Mouse (Mus musculus) embryonic facial prominence, embryonic 10.5 days (tissue): ENCODE data around the gene Catip. TPM values are rescaled to one million over a fixed set of nuclear protein-coding genes. Genes with fewer than 3 reads are reported as not detected.
"Not testable (repeated sequence)": the region's sequence is repeated elsewhere in the genome, so short reads cannot be mapped to it uniquely, and the experiment has no call there.

Experiments
- DNase-seq: peaks from one replicate; pipeline ENCODE4 v3.0.0-alpha.2; 2017; ENCODE audit warnings: low spot score
- H3K27ac ChIP-seq: fragments of 300-500 bp; sonication (generic); replicated peaks from 2 replicates; pipeline ENCODE4 v1.5.1; 2016; ENCODE audit warnings: mild to moderate bottlenecking
- H3K27me3 ChIP-seq: fragments of 300-500 bp; sonication (generic); replicated peaks from 2 replicates; pipeline ENCODE4 v1.6.1; 2016; ENCODE audit warnings: low read depth, mild to moderate bottlenecking; ENCODE audit not compliant: poor library complexity, severe bottlenecking
- H3K36me3 ChIP-seq: fragments of 300-500 bp; sonication (generic); replicated peaks from 2 replicates; pipeline ENCODE4 v1.6.1; 2016; ENCODE audit warnings: mild to moderate bottlenecking, moderate library complexity
- H3K4me1 ChIP-seq: fragments of 300-500 bp; sonication (generic); 2 replicates; pipeline ENCODE4 v1.6.1; 2016
- H3K4me3 ChIP-seq: fragments of 300-500 bp; sonication (generic); 2 replicates; pipeline ENCODE4 v1.5.1; 2016; ENCODE audit warnings: mild to moderate bottlenecking, moderate library complexity
- H3K9me3 ChIP-seq: fragments of 300-500 bp; sonication (generic); 2 replicates; pipeline ENCODE4 v1.6.1; 2016; ENCODE audit warnings: mild to moderate bottlenecking
- WGBS: fragments of 180-500 bp; shearing (Covaris S2); methylation state at CpG from one replicate; pipeline ENCODE4 v1.1.7; 2016; 5-methylcytosine and 5-hydroxymethylcytosine counted together
- polyA plus RNA-seq: library from polyadenylated mRNA; unstranded; fragments of >200 nt; fragmentation: Nextera tagmentation; extraction: Ambion mirVana; gene quantifications from 2 replicates; pipeline ENCODE4 v1.2.1, GENCODE M21; 2016

Gene Catip
- polyA plus RNA-seq, result 0.22 and 0.28 TPM in 2 replicates

GRCm38 (mm10) chr1:74361812-74362211, at the start of gene Catip:
Catip (plus strand) TSS chr1:74362108.
- no peaks in the 10 kb centered on the region for H3K9me3 ChIP-seq
- peak; percentile 66 for DNase-seq
- no peak within 1 kb of the TSS for H3K4me3 ChIP-seq
- WGBS, result 1% methylated on average over 2 of the region's 2 CpGs
- H3K4me1 ChIP-seq, result peaks cover 14% of the 10 kb centered on the region
- H3K27ac ChIP-seq, result no peak within 1 kb of the TSS
- peaks cover 10% of the 10 kb centered on the region; the same call in 1 of the 2 replicates for H3K27me3 ChIP-seq
- H3K36me3 ChIP-seq, result no peaks in the 10 kb centered on the region

DNA sequence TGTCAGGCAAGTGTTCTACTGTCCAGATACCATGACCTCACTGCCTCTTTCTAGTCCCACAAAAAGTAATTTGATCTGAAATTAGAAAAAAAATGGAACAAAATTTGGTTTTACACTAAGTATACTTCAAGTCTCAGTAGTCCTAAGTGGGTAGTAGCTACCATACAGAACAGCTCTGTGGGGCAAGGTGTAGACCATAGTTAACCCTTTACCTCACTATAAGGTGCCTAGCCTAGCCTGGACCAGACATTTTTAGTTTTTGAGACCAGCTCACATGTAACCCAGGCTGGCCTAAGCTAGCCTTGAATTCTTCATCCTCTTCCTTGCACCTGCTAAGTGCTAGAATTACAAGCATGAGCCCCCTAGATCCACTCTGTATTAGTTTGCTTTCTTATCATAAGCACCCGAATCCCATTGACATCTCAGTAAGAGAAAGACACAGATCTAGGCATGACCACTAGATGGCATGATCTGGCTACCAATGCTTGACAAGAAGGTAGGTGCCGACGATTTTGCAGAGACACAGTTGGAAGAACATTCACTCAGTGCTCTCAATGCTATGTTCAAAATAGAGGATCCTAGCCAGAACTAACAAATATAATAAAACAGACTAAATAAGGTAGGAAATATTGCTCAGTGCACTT, 48.7 kb upstream of the Catip start:
- Histone ChIP-seq H3K36me3 (no peaks in the 10 kb centered on the region), H3K4me3 (no peak overlapping the region), H3K4me1 (peaks cover 19% of the 10 kb centered on the region), H3K27me3 (no peaks in the 10 kb centered on the region), H3K9me3 (no peaks in the 10 kb centered on the region), H3K27ac (no peak overlapping the region)
- peak; percentile 57 for DNase-seq
- 9% methylated on average over 3 of the region's 3 CpGs for WGBS

- Histone ChIP-seq H3K36me3 (no peaks in the 10 kb centered on the region), H3K27me3 (no peaks in the 10 kb centered on the region), H3K4me3 (no peak overlapping the region), H3K4me1 (peaks cover 8% of the 10 kb centered on the region), H3K9me3 (no peaks in the 10 kb centered on the region), H3K27ac (no peak overlapping the region)
- WGBS, result 90% methylated on average over 3 of the region's 3 CpGs
- no peak for DNase-seq
Measured at GRCm38 (mm10) chr1:74314796-74315195, 47.1 kb upstream of the Catip start.

DNA sequence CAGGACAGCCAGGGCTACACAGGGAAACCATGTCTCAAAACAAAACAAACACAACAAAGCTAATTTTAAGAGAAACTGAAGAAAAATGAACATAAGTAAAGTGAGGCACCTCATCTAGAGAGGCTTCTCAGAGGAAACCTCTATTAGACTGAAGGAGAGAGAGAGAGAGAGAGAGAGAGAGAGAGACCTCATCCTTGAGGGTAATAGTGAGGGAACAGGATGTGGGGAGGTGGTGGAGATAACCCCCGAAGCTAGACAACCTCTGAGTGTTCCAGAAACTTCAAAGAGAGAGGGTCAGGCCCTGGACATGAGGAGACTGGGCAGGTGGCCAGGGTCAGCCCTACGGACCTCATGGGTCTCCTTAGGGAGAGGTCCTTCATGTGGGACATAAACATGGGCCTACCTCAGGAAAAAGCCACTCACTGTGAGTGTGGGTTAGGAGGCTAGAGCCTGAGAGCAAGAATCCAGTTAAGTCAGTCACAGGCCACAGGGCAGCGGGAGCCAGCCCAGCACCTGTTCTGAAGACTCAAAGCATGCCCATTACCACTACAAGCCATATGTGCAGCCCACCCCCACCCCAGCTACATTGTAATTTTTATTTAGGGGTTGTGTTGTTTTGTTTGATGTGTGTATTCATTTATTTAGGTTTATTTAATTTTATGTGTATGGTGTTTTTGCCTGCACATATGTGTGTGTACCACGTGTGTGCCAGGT, 45.6 kb upstream of the Catip start:
- H3K27ac ChIP-seq, result no peak overlapping the region
- WGBS, result 80% methylated on average over 4 of the region's 4 CpGs
- H3K4me1 ChIP-seq, result 0 out of 2 replicates have a peak, but pooled peaks cover 5% of the 10 kb centered on the region
- no peaks in the 10 kb centered on the region for H3K27me3 ChIP-seq
- H3K9me3 ChIP-seq, result no peaks in the 10 kb centered on the region
- no peak for DNase-seq
- H3K4me3 ChIP-seq, result no peak overlapping the region
- H3K36me3 ChIP-seq, result no peaks in the 10 kb centered on the region

DNA sequence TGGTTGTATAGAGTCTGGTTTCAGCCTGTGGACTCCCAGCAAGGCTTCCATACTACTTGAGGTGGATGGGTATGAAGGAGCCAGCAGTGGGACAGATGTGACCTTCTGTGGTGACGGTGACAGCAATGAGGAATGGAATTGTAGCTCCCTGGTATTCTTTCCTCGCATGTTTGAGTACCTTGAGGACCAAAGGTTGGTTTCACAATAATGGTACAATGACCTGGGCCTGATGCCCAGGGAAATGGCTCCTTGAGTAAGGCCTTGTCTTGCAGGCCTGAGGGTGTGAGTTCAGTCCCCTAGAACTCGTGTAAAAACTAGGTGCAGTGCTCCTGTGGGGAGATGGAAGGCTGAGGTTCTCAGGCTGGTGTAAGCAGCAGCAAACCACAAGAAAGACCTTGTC, 43.2 kb upstream of the Catip start:
- no peak overlapping the region for H3K27ac ChIP-seq
- DNase-seq, result no peak
- WGBS, result 87% methylated on average over 3 of the region's 3 CpGs
- H3K4me1 ChIP-seq, result 0 out of 2 replicates have a peak, but pooled peaks cover 5% of the 10 kb centered on the region
- H3K36me3 ChIP-seq, result no peaks in the 10 kb centered on the region
- no peaks in the 10 kb centered on the region for H3K9me3 ChIP-seq
- H3K27me3 ChIP-seq, result no peaks in the 10 kb centered on the region
- no peak overlapping the region for H3K4me3 ChIP-seq

DNA sequence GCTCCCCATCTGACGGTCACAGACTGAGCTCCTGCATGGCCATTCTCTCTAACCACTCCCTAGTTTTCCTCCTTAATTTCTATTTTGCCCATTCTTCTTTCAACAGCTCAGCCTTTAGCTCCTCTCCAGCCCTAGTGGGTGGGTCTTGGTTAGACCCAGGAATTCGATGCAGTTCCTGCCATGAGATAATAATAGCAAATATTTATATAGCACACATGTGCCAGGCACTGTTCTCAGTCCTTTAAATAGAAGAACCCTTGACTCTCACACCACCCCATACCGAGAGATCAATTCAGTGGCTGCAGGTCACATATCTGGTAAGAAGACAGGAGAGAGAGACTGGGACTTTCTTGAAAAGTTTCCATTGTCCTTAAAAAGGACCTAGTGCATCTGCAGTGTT, 40.5 kb upstream of the Catip start:
- 85% methylated on average over 3 of the region's 3 CpGs for WGBS
- Histone ChIP-seq H3K27me3 (no peaks in the 10 kb centered on the region), H3K4me3 (no peak overlapping the region), H3K36me3 (no peaks in the 10 kb centered on the region), H3K27ac (no peak overlapping the region), H3K9me3 (no peaks in the 10 kb centered on the region), H3K4me1 (0 out of 2 replicates have a peak, but pooled peaks cover 5% of the 10 kb centered on the region)
- DNase-seq, result no peak

DNA sequence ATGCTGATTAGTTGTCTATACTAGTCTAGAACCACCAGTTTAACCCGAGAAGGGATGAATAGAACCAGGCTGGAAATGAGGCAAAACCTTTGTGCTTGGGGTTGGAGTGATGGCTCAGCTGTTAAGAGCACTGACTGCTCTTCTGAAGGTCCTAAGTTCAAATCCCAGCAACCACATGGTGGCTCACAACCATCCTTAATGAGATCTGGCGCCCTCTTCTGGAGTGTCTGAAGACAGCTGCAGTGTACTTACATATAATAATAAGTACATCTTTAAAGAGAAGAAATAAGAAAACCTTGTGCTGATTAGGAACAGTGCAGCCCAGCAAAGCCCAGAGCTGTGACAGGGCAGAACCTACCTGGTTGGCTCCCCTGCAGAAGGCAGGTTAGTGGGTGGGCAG, 35.0 kb upstream of the Catip start:
- H3K27me3 ChIP-seq, DNase-seq, H3K27ac ChIP-seq, H3K4me3 ChIP-seq, H3K36me3 ChIP-seq, H3K9me3 ChIP-seq: not testable (repeated sequence)
- WGBS, result 67% methylated on average over 2 of the region's 2 CpGs
- peaks cover 18% of the 10 kb centered on the region for H3K4me1 ChIP-seq

- peaks cover 43% of the 10 kb centered on the region for H3K4me1 ChIP-seq
- H3K27me3 ChIP-seq, result no peaks in the 10 kb centered on the region
- H3K27ac ChIP-seq, result no peak overlapping the region
- H3K36me3 ChIP-seq, result no peaks in the 10 kb centered on the region; the same call in 1 of the 2 replicates
- no peak overlapping the region for H3K4me3 ChIP-seq
- WGBS, result 86% methylated on average over 7 of the region's 7 CpGs
- no peaks in the 10 kb centered on the region for H3K9me3 ChIP-seq
- no peak for DNase-seq
Measured at GRCm38 (mm10) chr1:74329899-74330431, 31.9 kb upstream of the Catip start.

DNA sequence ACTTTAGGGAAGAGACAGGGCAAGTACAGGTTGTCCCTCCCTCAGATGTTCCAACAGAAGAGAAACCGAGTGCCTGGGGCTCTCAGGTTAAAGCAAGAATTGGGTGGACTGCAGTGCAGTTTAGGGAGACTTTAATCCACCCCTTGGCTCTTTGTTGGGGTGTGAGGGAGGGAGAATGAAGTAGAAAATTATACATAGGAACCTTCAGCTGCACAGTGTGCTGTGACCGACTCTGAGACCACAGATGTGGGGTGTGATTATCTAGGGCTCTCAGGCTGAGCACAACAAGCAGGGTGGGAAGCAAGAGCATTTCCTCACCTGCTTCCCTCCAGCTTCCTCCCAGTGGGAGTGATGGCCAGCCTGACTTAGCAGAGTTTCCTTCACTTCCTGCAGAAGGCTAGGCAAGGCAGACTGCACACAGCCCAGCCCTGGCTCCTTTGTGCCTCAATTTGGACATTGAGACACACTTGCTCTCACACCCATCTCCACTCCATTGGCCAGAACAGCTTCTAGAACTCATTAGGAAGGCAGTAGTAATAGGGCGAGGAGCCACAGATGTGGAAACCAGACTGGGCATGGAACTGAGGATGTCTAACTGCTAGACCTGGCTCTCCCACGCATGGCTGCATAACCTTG, 30.7 kb upstream of the Catip start:
- peaks cover 2% of the 10 kb centered on the region for H3K36me3 ChIP-seq
- no peak overlapping the region for H3K4me3 ChIP-seq
- H3K27me3 ChIP-seq, result no peaks in the 10 kb centered on the region
- no peak for DNase-seq
- H3K4me1 ChIP-seq, result peaks cover 49% of the 10 kb centered on the region
- H3K27ac ChIP-seq, result peak overlapping the region; percentile 57
- no peaks in the 10 kb centered on the region for H3K9me3 ChIP-seq
- 84% methylated on average over 4 of the region's 4 CpGs for WGBS

DNA sequence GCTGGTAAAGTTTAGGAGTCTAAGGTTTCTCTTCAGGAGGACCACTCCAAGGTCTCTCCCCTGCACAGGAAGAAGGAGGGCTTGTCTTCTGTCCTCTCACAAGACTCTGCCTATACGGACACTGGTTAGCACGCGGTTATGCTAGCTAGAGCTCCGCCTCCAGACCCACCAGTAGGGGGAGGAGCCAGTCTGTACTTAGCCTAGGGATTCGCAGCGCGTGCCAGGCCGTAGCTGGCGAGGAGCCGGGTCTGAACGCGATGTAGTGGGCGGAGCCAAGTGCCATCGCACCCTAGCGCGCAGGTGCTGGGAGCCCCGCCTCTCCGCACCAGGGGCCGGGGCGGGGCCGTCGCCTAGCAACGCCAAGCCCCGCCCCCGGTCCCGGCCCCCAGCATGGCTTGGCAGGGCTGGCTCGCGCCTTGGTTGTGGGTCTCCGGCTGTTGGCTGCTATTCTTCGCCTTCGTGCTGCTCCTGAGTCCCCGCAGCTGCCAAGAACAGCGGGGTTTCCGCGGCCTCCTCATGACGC, 29.6 kb upstream of the Catip start:
- Histone ChIP-seq H3K27ac (peak overlapping the region; percentile 86), H3K36me3 (peaks cover 8% of the 10 kb centered on the region), H3K4me1 (peaks cover 53% of the 10 kb centered on the region), H3K9me3 (no peaks in the 10 kb centered on the region), H3K4me3 (peak overlapping the region; percentile 66), H3K27me3 (no peaks in the 10 kb centered on the region)
- DNase-seq, result peak; percentile 97
- WGBS, result under 1% methylated on average over 36 of the region's 36 CpGs

DNA sequence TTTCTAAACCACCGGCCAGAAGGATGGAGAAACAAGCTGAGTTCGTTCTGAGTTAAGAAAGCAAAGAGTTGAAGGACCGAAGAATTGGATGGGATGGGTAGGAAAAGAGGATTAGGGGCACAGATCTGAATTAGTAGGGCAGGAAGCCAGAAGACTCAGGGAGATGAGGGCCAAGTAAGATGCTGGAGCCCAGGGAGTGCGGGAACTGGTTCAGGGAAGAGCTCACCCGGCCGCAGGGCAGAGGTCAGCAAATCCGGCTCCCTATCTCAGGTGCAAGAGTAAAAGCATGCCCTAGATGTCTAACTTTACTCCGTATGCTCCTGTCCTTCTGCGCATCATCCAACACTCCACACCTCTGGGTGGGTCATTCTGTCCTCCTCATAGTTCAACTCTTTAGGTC, 29.0 kb upstream of the Catip start:
- no peak for DNase-seq
- 3% methylated on average over 9 of the region's 9 CpGs for WGBS
- Histone ChIP-seq H3K9me3 (no peaks in the 10 kb centered on the region), H3K36me3 (peaks cover 8% of the 10 kb centered on the region), H3K4me3 (peak overlapping the region; percentile 66), H3K4me1 (peaks cover 56% of the 10 kb centered on the region), H3K27me3 (no peaks in the 10 kb centered on the region), H3K27ac (peak overlapping the region; percentile 86)

DNA sequence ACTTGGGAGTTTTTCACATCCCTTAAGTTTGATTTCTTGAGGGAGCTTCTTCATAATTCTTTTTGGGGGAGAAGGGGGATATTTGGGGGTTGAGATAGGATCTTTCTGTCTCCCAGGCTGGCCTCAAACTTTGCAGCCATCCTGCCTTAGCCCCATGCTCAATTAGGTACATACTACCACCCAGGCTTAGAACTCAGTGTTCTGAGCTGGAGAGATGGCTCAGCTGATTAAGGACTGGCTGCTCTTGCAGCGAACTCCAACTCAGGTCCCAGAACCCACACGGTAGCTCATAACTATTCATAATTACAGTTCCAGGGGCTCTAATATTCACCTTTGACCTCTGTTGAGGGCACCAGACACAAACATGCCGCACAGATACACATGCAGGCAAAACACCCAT, 27.3 kb upstream of the Catip start:
- no peak for DNase-seq
- Histone ChIP-seq H3K27ac (no peak overlapping the region), H3K4me3 (no peak overlapping the region), H3K36me3 (peaks cover 10% of the 10 kb centered on the region), H3K27me3 (no peaks in the 10 kb centered on the region), H3K4me1 (peaks cover 61% of the 10 kb centered on the region), H3K9me3 (no peaks in the 10 kb centered on the region)
- 74% methylated on average over 3 of the region's 3 CpGs for WGBS
